Mouse (Mus musculus) lung, adult 2 months (tissue): ENCODE results near the gene Cyp4f14.

Experiments used
- CTCF ChIP-seq: fragments of 200-500 bp; IDR thresholded peaks from 2 replicates; pipeline ENCODE4 v1.5.1; 2011; ENCODE audit warnings: mild to moderate bottlenecking, low read length, control low read depth; ENCODE audit not compliant: insufficient read depth
- POLR2A ChIP-seq: fragments of 200-500 bp; IDR thresholded peaks from 2 replicates; pipeline ENCODE4 v1.6.1; 2011; ENCODE audit warnings: low read depth, mild to moderate bottlenecking, control low read depth, low read length, borderline replicate concordance; ENCODE audit errors: extremely low read depth

DNA sequence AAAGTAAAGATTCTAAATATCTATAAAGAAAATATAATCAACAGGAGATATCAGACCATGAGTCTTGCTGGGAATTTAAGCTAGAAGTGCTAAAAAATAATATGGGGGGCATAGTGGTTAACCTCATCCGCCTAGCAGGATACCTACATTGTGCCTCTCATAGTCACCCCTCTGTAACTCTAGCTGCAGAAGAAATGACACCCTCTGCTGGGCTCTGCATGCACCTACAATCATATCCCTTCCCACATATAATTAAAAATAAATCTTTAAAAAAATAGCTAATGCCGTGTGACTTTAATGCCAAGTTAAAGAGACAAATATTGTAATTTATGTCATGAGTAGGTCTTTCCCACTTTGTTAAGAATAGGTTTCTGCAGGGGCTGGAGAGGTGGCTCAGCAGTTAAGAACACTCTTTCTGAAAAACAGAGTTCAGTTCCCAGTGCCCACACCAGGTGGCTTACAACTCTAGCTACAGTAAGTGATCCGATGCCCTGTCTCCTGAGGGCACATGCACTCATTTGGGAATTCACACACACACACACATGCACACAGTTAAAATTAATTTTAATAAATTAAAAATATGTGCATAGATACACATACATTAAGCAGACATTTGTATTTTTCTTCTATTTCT, 27.4 kb upstream of the Cyp4f14 start:
- TF ChIP-seq CTCF (no peak), POLR2A (no peak)
